Mouse (Mus musculus): ENCODE measurements around the gene Khnyn. TPM values are rescaled to one million over a fixed set of nuclear protein-coding genes. Genes with fewer than 3 reads are reported as not detected.

Gene Khnyn
- polyA plus RNA-seq, 1 experiment from 2014 or later, result 22.7 TPM

DNA sequence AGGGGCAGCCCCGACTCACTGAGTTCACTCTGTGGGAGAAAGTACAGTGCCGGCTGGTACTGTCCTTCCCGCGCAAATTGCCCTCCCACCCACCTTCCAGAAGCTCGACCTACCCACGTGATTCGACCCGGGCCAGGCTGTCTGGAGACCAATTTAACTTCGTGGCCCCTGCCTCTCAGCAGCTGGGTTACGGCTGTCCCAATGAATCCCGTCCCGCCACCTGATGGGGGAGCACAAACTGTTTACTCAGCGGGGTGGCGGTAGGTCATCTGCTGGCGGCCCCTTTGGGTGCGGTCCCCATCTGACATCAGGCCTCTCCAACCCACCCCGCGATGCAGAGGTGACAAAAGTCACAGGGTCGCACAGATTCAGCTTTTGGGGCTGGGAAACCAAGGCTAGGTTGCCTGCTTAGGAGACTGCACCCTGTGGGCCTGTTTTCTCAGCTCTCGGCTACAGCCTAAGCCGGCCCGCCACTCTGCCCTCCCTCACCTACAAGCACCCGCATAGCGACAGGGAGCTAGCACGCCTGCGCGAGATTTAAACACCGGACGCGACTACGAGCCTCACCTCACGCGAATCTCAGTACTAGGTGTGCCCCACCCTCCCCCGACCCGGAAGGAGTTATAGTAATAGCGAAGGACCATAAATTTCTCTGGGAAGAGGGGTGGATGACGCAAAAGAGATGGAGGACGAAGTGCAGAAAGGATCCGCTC is 15.1 kb downstream of the Khnyn start, which contains the start of gene Sdr39u1:
Gene Sdr39u1, minus strand, starts transcription at position 593 of the 713 bp plus-strand sequence.
- peak within 1 kb of the TSS; percentile 62 for H3K4me3 ChIP-seq
- DNase-seq (ENCODE audit: extremely low spot score, low spot score), result peak; percentile 83
- H3K36me3 ChIP-seq (replicated peaks), result peaks cover 35% of the 10 kb centered on the region
- H3K9me3 ChIP-seq, result no peaks in the 10 kb centered on the region
- peaks cover 26% of the 10 kb centered on the region for H3K4me1 ChIP-seq
- no peaks in the 10 kb centered on the region for H3K27me3 ChIP-seq (ENCODE audit: poor library complexity, severe bottlenecking)
- peak within 1 kb of the TSS; percentile 86 for H3K27ac ChIP-seq
- 3% methylated on average over 39 of the region's 39 CpGs for WGBS

DNA sequence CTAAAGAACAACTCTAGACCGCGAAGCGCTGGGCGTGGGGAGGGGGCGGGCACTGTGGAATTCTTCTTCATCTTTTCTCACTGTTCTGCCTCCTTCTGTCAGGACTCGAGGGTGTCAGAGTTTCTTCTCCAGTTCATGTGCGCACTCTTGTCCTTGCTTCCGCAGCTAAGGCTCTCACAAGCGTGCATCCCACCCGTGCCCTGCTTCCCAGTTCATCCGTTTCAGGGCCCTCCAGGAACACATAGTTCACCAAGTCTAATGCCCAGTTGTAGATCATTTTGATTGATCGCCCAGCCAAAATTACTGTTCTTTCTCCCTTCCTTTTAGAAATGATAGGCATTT is 15.6 kb downstream of the Khnyn start:
- peak overlapping the region; percentile 62 for H3K4me3 ChIP-seq
- no peak for DNase-seq (ENCODE audit: extremely low spot score, low spot score)
- H3K27me3 ChIP-seq (ENCODE audit: poor library complexity, severe bottlenecking), result no peaks in the 10 kb centered on the region
- H3K36me3 ChIP-seq (replicated peaks), result peaks cover 29% of the 10 kb centered on the region
- H3K9me3 ChIP-seq, result no peaks in the 10 kb centered on the region
- peaks cover 26% of the 10 kb centered on the region for H3K4me1 ChIP-seq
- peak overlapping the region; percentile 86 for H3K27ac ChIP-seq
- WGBS, result 9% methylated on average over 12 of the region's 12 CpGs

DNA sequence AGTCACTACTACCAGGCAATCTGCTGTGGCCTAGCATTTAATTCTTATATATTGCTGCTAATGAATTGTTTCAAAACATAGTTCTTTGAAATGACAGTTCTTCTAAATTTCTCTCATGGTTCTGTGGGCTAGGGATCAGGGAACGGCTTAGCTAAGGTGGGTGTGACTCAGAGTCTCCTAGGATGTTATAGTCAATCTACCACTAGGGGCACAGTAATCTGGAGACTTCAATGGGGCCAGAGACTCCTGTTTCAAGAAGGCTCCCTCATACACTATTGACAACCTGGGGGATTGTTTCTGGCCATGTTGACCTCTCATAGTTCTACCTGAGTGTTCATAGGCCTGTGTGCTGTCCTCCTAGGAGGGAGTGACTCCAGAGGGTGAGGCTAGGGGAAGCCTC is 20.8 kb downstream of the Khnyn start:
- WGBS, result 44% methylated on average over 1 of the region's 1 CpGs
- Histone ChIP-seq H3K36me3 (replicated peaks) (no peaks in the 10 kb centered on the region), H3K4me1 (peaks cover 8% of the 10 kb centered on the region), H3K27ac (no peak overlapping the region), H3K4me3 (no peak overlapping the region), H3K9me3 (no peaks in the 10 kb centered on the region), H3K27me3 (ENCODE audit: poor library complexity, severe bottlenecking) (no peaks in the 10 kb centered on the region)
- DNase-seq (ENCODE audit: extremely low spot score, low spot score), result no peak

- H3K27me3 ChIP-seq (ENCODE audit: poor library complexity, severe bottlenecking), result no peaks in the 10 kb centered on the region
- no peak overlapping the region for H3K4me3 ChIP-seq
- H3K27ac ChIP-seq, result no peak overlapping the region
- H3K4me1 ChIP-seq, result 0 out of 2 replicates have a peak, but pooled peaks cover 5% of the 10 kb centered on the region
- no peak for DNase-seq (ENCODE audit: extremely low spot score, low spot score)
- H3K36me3 ChIP-seq (replicated peaks), result no peaks in the 10 kb centered on the region
- WGBS, result 67% methylated on average over 4 of the region's 4 CpGs
- H3K9me3 ChIP-seq, result no peaks in the 10 kb centered on the region; the same call in 1 of the 2 replicates
Measured at GRCm38 (mm10) chr14:55913406-55913805, 28.7 kb downstream of the Khnyn start.

GRCm38 (mm10) chr14:55918240-55919082 is 33.7 kb downstream of the Khnyn start:
- H3K36me3 ChIP-seq (replicated peaks), result no peaks in the 10 kb centered on the region
- peak; percentile 77 for DNase-seq (ENCODE audit: extremely low spot score, low spot score)
- H3K27me3 ChIP-seq (ENCODE audit: poor library complexity, severe bottlenecking), result no peaks in the 10 kb centered on the region
- H3K27ac ChIP-seq, result peak overlapping the region; percentile 45; the same call in 1 of the 2 replicates
- no peaks in the 10 kb centered on the region; the same call in 1 of the 2 replicates for H3K9me3 ChIP-seq
- H3K4me1 ChIP-seq, result peaks cover 17% of the 10 kb centered on the region
- 40% methylated on average over 14 of the region's 14 CpGs for WGBS
- H3K4me3 ChIP-seq, result no peak overlapping the region

GRCm38 (mm10) chr14:55922475-55923232 is 37.9 kb downstream of the Khnyn start:
- no peak overlapping the region for H3K27ac ChIP-seq
- no peak overlapping the region for H3K4me3 ChIP-seq
- peaks cover 14% of the 10 kb centered on the region for H3K4me1 ChIP-seq
- 85% methylated on average over 7 of the region's 7 CpGs for WGBS
- no peaks in the 10 kb centered on the region for H3K9me3 ChIP-seq
- no peaks in the 10 kb centered on the region for H3K27me3 ChIP-seq (ENCODE audit: poor library complexity, severe bottlenecking)
- no peaks in the 10 kb centered on the region for H3K36me3 ChIP-seq (replicated peaks)
- DNase-seq (ENCODE audit: extremely low spot score, low spot score), result no peak

DNA sequence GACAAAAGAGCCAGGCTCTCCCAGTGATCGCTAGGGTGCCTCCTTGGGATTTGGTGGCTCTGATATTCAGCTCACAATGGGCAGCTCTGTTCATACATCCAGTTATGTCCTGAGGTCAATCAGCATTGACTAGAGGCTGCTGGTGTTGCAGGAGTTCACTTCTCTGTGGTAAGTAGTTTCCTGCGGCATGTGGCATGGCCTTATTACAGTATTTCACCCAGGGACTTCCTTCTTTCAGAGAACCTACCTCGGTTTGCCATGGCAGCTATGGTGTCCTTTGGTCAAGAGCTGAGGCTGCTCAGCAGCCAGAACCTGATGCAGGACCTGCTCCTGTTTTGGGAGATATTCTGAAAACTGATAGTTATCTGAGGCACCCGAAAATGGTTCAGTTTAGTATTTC is 42.1 kb downstream of the Khnyn start:
- 82% methylated on average over 4 of the region's 4 CpGs for WGBS
- no peaks in the 10 kb centered on the region for H3K36me3 ChIP-seq (replicated peaks)

GRCm38 (mm10) chr14:55929263-55929997 is 44.7 kb downstream of the Khnyn start:
- no peaks in the 10 kb centered on the region for H3K9me3 ChIP-seq
- H3K4me3 ChIP-seq, result no peak overlapping the region
- DNase-seq (ENCODE audit: extremely low spot score, low spot score), result no peak
- H3K36me3 ChIP-seq (replicated peaks), result no peaks in the 10 kb centered on the region
- H3K27ac ChIP-seq, result no peak overlapping the region
- 0 out of 2 replicates have a peak, but pooled peaks cover 3% of the 10 kb centered on the region for H3K4me1 ChIP-seq
- WGBS, result 74% methylated on average over 12 of the region's 12 CpGs
- H3K27me3 ChIP-seq (ENCODE audit: poor library complexity, severe bottlenecking), result no peaks in the 10 kb centered on the region

More for the DNA sequence above, 42.1 kb downstream of the Khnyn start:
- Histone ChIP-seq H3K4me1 (no peaks in the 10 kb centered on the region), H3K27me3 (ENCODE audit: poor library complexity, severe bottlenecking) (no peaks in the 10 kb centered on the region), H3K27ac (no peak overlapping the region), H3K4me3 (no peak overlapping the region), H3K9me3 (no peaks in the 10 kb centered on the region)
- DNase-seq (ENCODE audit: extremely low spot score, low spot score), result no peak

DNA sequence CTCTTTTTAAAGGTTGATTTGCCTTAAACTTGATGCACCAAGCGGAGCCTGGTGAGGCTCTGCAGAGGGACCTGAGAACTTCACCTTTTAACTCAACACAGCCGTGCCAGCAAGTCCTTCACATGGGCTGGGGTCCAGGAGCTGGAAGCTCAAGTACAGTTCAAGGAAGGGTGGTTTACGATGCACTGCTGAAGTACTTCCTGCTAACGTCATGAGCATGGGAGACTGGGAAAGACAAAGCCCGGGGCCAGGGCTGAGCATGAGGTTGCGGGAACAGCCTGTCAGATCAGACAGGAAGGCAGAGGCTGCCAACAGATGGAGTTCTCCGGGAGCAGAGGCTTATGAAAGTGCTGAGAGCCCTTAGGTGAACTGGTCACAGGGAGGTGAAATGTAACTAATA is 48.8 kb downstream of the Khnyn start:
- no peaks in the 10 kb centered on the region for H3K27me3 ChIP-seq (ENCODE audit: poor library complexity, severe bottlenecking)
- H3K9me3 ChIP-seq, result no peaks in the 10 kb centered on the region
- H3K27ac ChIP-seq, result no peak overlapping the region
- H3K36me3 ChIP-seq (replicated peaks), result no peaks in the 10 kb centered on the region
- WGBS, result 68% methylated on average over 7 of the region's 7 CpGs
- H3K4me1 ChIP-seq, result 0 out of 2 replicates have a peak, but pooled peaks cover 3% of the 10 kb centered on the region
- no peak for DNase-seq (ENCODE audit: extremely low spot score, low spot score)
- no peak overlapping the region for H3K4me3 ChIP-seq

GRCm38 (mm10) chr14:55940070-55940800 is 55.5 kb downstream of the Khnyn start:
- DNase-seq (ENCODE audit: extremely low spot score, low spot score), result no peak
- Histone ChIP-seq H3K27me3 (ENCODE audit: poor library complexity, severe bottlenecking) (no peaks in the 10 kb centered on the region), H3K4me3 (no peak overlapping the region), H3K36me3 (replicated peaks) (no peaks in the 10 kb centered on the region), H3K4me1 (no peaks in the 10 kb centered on the region), H3K9me3 (no peaks in the 10 kb centered on the region), H3K27ac (no peak overlapping the region)
- 62% methylated on average over 7 of the region's 7 CpGs for WGBS

DNA sequence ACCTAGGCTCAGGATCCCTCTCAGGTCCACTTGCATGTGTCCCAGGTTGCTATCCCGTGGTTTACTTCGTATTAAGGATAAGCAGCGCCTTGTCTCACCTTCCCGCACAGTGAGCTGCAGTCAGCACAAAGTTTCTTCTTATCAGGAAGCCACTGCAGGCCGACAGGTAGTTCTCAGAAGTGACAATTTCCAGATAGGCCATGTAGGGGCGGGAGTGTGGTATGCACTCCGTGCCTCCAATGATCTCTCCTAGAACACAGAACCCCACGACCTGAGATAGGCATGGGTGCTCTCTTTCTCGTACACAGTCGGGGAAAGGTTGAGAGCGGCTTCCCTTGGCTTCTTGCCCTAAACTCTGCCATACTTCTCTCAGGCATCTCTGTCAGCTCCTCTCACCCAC is 58.9 kb downstream of the Khnyn start:
- Histone ChIP-seq H3K27ac (no peak overlapping the region), H3K4me3 (no peak overlapping the region), H3K27me3 (ENCODE audit: poor library complexity, severe bottlenecking) (no peaks in the 10 kb centered on the region), H3K36me3 (replicated peaks) (no peaks in the 10 kb centered on the region), H3K4me1 (no peaks in the 10 kb centered on the region), H3K9me3 (no peaks in the 10 kb centered on the region)
- no peak for DNase-seq (ENCODE audit: extremely low spot score, low spot score)
- 89% methylated on average over 11 of the region's 11 CpGs for WGBS
